Mouse (Mus musculus): Measurements from ENCODE around the gene Derl3.

DNA sequence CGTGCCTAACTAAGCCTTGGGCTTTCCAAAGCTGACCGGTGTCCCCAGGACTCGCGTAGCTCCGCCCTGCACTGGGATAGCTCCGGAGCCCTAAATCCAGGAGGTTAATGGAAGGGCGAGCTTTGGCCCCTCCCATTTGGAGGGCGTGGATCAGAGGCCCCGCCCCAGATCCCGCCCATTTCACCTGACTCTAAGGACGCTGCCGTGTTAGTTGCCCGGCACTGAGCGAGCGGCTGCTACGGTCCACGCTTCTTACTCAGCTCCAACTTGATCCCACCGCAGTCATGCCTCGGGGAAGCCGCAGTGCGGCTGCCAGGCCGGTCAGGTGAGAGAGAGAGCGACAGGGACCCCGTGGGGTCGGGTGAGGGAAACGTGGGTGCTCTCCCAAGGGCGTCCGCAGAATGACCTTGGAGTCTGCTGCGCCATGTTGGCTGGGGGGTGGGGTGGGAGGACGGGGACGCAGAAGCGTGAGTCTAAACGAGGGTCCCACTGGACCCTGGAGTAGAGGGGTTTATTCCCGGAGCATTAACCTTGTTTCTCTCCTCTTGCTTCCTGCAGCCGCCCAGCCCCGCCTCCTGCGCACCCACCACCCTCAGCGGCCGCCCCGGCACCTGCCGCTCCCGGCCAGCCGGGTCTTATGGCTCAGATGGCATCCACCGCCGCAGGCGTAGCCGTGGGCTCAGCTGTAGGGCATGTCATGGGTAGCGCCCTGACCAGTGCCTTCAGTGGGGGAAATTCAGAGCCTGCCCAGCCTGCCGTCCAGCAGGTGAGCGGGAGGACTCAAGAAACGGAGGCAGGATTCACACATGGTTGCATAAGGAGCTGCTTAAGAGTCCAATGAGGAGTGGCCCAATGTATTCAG, 42.7 kb downstream of the Derl3 start, which contains the start of gene Mmp11:
- no peak for TF ChIP-seq CTCF (conservative IDR thresholded peaks at IDR 0.05; ENCODE audit: low read length)
- no peak for TF ChIP-seq NANOG (IDR thresholded peaks at IDR 0.05; ENCODE audit: borderline replicate concordance, low read length)

Measured in E14TG2a.4 (cell line).